Mouse (Mus musculus) retina, postnatal 1 day (tissue): ENCODE measurements around the gene Rin3.

Experiments
- DNase-seq: peaks from one replicate; pipeline ENCODE4 v3.0.0-alpha.2; 2012

Gene Rin3

DNA sequence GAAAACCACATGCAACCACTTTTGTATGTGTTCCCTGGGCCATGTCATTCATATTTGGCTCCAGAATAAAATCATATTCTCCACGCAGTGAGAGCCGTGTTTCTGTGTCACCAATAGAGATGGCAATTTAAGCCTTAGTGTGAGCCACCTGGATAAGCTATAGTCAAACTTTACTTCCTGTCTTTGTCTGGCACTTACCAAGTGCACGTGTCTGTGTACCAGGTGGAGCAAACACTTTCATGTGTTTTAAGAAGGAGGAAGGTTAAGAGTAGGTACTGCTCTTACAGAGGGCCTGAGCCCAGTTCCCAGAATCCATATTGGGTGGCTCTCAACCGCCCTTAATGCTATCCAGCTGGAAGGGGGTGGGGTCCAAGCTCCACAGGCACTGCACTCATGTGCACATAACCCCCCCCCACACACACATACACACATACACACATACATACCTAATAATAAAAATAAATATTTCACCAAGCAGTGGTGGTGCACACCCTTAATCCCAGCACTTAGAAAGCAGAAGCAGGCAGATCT lies 142.3 kb downstream of the Rin3 start:
- no peak for DNase-seq

DNA sequence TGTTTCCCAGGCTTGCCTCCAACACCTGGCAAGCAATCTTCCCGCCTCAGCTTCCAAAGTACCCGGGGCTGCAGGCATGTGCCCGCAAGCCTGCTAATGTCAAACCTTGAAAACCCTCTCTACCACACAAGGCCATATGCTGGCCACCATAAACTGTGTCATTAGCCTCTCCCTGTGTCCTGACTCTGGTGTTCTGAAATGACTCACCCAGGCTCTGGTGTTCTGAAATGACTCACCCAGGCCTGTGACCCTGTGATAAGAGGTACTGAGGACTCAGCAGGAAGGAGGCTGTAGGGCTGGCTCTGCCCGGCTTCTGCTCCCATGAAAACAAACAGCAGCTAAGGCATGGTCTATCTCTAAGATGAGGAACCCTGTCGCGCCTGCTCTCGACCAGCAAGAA lies 143.4 kb downstream of the Rin3 start:
- DNase-seq = no peak

DNA sequence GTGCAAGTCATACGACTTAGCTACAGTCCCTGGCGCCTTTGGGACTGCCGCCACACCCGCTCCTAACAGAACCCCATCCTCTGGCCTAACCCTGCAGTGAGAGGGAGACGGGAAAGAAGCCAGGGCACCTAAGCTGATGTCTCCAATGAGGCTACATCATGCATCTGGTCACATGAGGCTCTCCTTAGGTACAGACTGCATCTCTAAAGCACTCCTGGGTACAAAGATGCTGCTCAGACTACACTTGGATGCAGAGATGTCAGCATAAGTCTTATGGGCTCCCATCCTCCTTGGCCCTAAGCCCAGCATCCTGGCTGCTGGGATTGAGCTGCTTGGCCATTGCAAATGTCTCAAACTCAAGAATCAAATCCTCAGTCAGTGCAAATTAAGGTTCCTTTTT lies 146.8 kb downstream of the Rin3 start:
- DNase-seq = no peak

DNA sequence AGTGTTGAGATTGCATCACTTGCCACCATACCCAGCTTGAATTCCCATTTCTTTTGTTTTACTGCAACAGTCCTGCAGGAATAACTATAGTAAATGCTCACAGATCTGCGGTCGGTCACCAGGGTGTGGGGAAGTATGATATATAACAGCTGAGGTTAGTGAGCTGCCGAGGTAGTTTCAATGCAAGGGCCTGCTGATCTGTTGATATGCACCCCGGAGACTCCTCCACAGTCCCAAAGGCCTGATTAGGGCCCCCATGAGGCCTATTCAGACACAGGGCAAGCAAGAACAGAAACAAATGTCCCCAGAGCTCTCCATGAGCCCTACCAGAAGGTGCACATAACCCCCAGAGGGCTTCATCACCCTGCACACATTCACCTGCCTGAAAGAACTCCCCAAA lies 147.4 kb downstream of the Rin3 start:
- no peak for DNase-seq

DNA sequence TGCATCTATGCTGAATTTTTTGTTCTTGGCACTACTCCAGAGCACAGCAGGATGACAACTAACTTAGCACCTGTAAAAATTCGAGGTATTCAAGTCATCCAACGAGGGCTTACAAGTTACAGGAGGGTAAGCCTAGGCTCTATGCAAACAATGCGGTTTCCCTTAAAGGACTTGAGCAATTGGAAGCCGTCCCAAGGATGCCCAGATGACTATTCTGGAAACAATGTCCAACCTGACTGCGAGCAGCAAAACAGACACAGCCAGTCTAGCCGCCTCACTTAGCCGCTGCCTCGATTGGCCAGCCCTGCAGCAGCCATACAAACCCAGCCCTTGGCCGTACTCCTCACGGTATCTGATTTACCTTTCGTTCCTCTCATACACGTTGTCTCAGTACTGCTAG lies 149.4 kb downstream of the Rin3 start:
- DNase-seq = no peak

DNA sequence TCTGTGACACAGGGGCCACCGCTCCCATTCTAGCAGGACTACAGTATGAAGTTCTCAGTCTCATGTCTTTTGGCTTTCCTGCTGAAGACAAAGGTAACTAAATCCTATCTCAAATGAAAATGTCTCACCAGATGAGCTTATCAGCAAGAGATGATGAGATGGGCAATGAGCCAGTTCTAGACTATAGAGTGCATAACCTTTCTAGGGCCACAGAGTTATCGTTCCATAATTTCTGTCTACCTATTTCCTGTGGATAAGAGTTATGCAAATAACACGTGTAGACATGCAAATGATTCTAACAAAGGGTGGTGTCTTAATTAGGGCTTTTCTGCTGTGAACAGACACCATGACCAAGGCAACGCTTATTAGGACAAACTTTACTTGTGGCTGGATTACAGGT lies 151.3 kb downstream of the Rin3 start:
- DNase-seq = no peak

DNA sequence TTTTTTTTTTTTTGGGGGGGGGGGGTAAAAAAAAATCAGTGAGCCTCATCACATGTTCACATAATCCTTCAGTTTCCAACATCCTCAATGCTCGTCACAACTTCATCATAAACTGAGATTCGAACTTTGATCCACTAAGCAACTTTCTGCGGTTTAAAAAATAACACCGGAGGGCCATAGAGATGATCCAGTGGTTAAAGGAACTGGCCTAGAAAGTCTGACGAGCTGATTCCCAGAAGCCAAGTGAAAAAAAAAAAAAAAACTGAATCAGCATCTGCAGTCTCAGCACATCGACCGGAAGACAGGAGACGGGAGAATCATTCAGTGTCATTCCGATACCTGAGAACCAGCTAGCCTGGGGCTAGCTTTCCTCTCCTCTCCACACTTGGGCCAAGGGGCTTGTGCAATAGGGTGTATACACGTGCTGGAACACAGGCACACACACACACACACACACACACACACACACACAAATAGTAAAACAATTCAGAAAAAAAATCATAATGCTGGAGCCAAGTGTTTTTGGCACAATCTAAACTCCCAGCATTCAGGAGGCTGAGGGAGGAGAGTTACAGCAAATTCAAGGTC lies 154.2 kb downstream of the Rin3 start:
- DNase-seq = no peak

DNA sequence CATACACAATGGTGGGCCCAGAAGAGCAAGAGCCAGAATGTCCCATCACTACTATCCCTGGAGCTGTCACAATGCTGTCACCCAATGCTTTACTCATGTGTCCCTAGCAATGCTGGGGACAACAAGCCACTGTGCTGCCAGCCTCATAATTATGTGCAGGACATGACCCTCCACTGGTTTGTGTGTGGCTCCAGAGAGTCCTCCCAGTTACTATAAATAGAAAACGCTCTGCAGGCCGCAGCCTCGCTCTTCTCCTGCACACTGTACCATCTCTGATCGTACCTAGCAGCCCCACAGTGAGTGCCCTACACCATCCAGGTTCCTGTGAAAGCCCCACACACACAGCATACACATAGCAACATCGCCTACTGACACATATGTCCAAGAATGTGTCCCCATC lies 155.1 kb downstream of the Rin3 start:
- peak; percentile 15 for DNase-seq

DNA sequence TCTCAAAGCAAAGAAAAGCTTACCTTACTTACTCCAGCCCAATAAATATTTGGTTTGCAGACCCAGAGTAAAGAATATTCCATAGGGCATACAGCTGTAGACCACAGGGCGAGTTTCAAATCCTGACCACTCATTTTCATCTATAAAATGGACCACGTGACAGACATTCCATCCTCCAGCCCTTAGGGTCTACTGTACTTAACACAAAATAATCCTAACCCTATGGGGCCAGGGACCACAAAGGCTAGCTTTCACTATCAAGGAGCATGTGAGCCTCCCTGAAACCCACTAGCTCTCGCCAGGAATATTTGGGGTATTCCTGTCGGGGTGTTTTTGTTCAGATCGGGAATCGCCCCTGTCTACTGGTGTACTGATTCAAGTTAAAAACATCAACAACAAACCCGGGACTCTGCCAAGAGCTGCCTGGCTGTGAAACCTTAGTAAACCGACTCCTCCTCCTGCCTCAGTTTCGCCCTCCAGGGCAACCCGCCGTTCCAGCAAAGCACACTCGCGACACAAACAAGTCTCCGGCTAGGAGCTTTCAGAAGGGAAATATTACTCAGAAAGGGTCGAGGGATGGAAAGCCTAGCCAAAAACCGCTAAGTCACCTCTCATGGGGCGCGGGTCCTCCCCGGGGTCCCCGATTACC lies 156.3 kb downstream of the Rin3 start:
- no peak for DNase-seq

DNA sequence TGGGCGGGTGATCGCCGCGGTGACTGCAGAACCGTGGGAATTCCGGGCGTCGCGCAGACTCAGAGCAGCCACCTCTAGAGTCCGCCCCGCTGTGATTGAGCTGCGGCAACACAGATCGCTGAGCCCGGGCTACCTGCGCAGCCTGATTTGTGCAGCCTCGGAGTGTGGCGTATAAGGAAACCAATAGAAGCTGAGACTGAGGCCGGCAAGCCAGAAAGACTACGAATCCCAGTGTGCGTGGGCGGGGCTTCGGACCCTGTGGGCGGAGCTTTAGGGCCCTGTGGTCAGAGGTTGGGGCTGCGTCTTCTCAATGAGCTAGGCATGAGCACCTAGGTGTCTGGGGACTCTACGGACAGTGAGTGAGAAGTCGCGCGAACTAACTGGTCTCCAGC lies 156.8 kb downstream of the Rin3 start, which contains the start of gene Lgmn:
Lgmn (minus strand) TSS at position 182 of the 392 bp plus-strand sequence.
- peak; percentile 98 for DNase-seq
